Mouse (Mus musculus) small intestine, adult 2 months (tissue): ENCODE measurements around the gene Mid1.

Experiments
- CTCF ChIP-seq: fragments of 200-500 bp; IDR thresholded peaks from 2 replicates; pipeline ENCODE4 v1.5.1; 2012; ENCODE audit warnings: low read depth, mild to moderate bottlenecking, control low read depth, inconsistent platforms, low read length, moderate library complexity, mixed read lengths; ENCODE audit not compliant: insufficient replicate concordance, insufficient read length; ENCODE audit errors: extremely low read depth
- POLR2A ChIP-seq: fragments of 200-500 bp; IDR thresholded peaks from 2 replicates; pipeline ENCODE4 v1.6.1; 2012; ENCODE audit warnings: low read depth, mild to moderate bottlenecking, control low read depth, inconsistent platforms, low read length, moderate library complexity

- TF ChIP-seq POLR2A = no peak
- no peak for TF ChIP-seq CTCF
Observed at GRCm38 (mm10) chrX:169862848-169863247, 177.8 kb downstream of the Mid1 start.
